Mouse (Mus musculus) midbrain, embryonic 11.5 days (tissue): ENCODE measurements around the gene Zbtb20. TPM values are rescaled to one million over a fixed set of nuclear protein-coding genes. Genes with fewer than 3 reads are reported as not detected.

Source experiments
- ATAC-seq: fragments of 200-750 bp; cut with Nextera tagmentation; 2 replicates; pipeline ENCODE4 v1.8.0; 2017; ENCODE audit warnings: moderate TSS enrichment, moderate library complexity; ENCODE audit not compliant: low FRiP score
- DNase-seq: peaks from one replicate; pipeline ENCODE4 v3.0.0; 2015; ENCODE audit warnings: low spot score; ENCODE audit errors: missing footprints
- H3K27ac ChIP-seq: fragments of 300-500 bp; sonication (generic); 2 replicates; pipeline ENCODE4 v1.5.1; 2014; ENCODE audit warnings: low read depth, low read length
- H3K27me3 ChIP-seq: fragments of 300-500 bp; sonication (generic); 2 replicates; pipeline ENCODE4 v1.6.1; 2014; ENCODE audit warnings: mild to moderate bottlenecking, low read length, moderate library complexity, mixed read lengths; ENCODE audit not compliant: control insufficient read depth, insufficient read depth
- H3K36me3 ChIP-seq: fragments of 300-500 bp; sonication (generic); 2 replicates; pipeline ENCODE4 v1.6.1; 2014; ENCODE audit warnings: mild to moderate bottlenecking, low read length, moderate library complexity, mixed read lengths; ENCODE audit not compliant: control insufficient read depth, insufficient read depth
- H3K4me1 ChIP-seq: fragments of 300-500 bp; sonication (generic); 2 replicates; pipeline ENCODE4 v1.6.1; 2014; ENCODE audit warnings: low read length; ENCODE audit not compliant: control insufficient read depth, insufficient read depth
- H3K4me2 ChIP-seq: fragments of 300-500 bp; sonication (generic); 2 replicates; pipeline ENCODE4 v1.6.1; 2014; ENCODE audit warnings: mild to moderate bottlenecking, moderate library complexity
- H3K4me3 ChIP-seq: fragments of 300-500 bp; sonication (generic); 2 replicates; pipeline ENCODE4 v1.5.1; 2014; ENCODE audit warnings: low read depth, low read length
- H3K9ac ChIP-seq: fragments of 300-500 bp; sonication (generic); 2 replicates; pipeline ENCODE4 v1.6.1; 2014; ENCODE audit warnings: low read length
- H3K9me3 ChIP-seq: fragments of 300-500 bp; sonication (generic); 2 replicates; pipeline ENCODE4 v1.6.1; 2016; ENCODE audit warnings: low read length; ENCODE audit not compliant: control insufficient read depth
- WGBS: fragments of 180-500 bp; shearing (Covaris S2); extraction: QIAGEN DNeasy Blood & Tissue Kit; methylation state at CpG from one replicate; pipeline ENCODE4 v1.1.7; 2014; 5-methylcytosine and 5-hydroxymethylcytosine counted together
- polyA plus RNA-seq: library from polyadenylated mRNA; unstranded; fragments of >200 nt; fragmentation: Nextera tagmentation; extraction: Ambion mirVana; gene quantifications from 2 replicates; pipeline ENCODE4 v1.2.1, GENCODE M21; 2014

Zbtb20 gene
- polyA plus RNA-seq, 1 experiment from 2014 or later = 45.6 TPM

DNA sequence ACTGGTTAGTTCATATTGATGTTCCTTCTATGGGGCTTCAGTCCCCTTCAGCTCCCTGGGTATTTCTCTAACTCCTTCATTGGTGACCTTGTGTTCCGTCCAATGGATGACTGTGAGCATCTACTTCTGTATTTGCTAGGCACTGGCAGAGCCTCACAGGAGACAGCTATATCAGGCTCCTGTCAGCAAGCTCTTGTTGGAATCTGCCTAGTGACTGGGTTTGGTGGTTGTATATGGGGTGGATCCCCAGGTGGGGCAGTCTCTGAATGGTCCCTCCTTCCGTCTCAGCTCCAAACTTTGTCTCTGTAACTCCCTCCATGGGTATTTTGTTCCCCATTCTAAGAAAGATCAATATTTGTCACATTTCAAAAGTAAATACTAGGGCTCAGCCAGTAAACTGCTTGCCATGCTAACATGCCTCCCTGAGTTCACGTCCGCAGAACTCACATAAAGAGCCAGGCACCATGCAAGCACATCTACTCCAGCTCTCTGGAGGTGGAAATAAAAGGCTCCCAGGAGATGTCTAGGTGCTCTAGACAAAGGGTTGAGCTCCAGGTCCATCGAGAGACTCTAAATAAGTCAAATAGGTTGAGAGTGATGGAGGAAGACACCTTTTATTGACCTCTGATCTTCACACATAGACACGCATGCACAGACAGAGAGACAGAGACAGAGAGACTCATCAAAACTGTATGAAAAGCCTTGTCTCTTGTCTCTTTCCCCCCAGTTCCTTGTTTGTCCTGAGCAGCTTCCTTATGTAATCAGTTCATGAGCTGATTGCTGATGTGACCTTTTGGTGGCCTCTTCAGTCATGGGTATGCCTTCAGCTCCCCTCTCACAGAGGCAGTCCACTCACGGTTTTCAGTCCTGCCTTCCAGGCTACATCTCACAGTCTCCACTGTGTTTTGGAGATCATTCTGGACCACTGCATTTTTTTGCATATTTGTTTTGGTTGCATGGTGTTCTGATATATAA lies 504.0 kb downstream of the Zbtb20 start:
- ATAC-seq (no peak), DNase-seq (no peak)
- WGBS = 89% methylated on average over 7 of the region's 7 CpGs
- Histone ChIP-seq H3K4me2 (no peak overlapping the region), H3K27ac (no peak overlapping the region), H3K4me1 (no peaks in the 10 kb centered on the region), H3K9me3 (no peaks in the 10 kb centered on the region), H3K9ac (no peak overlapping the region), H3K27me3 (no peaks in the 10 kb centered on the region), H3K36me3 (no peaks in the 10 kb centered on the region), H3K4me3 (no peak overlapping the region)

DNA sequence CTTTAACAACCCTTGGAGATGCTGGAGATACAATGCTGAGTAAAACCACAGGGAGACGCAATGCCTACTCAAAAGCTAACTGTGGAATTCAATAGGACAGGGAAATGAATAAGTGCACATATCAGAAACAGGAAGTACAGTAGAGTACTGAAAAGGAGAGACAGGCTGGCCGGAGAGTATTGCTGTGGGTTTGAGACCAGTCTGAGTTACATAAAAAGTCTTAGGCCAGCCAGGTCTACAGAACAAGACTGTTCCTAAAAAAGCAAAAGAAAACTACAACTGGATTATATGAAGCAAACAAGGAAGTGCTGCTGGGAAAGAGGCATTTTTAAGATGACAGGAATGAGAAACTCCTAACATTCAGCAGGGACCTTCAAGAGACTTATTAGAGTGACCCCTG lies 505.5 kb downstream of the Zbtb20 start:
- DNase-seq (no peak), ATAC-seq (no peak)
- Histone ChIP-seq H3K27ac (no peak overlapping the region), H3K4me3 (no peak overlapping the region), H3K4me1 (0 out of 2 replicates have a peak, but pooled peaks cover 2% of the 10 kb centered on the region), H3K9me3 (no peaks in the 10 kb centered on the region), H3K4me2 (no peak overlapping the region), H3K36me3 (no peaks in the 10 kb centered on the region), H3K27me3 (no peaks in the 10 kb centered on the region), H3K9ac (no peak overlapping the region)
- WGBS = 92% methylated on average over 2 of the region's 2 CpGs

DNA sequence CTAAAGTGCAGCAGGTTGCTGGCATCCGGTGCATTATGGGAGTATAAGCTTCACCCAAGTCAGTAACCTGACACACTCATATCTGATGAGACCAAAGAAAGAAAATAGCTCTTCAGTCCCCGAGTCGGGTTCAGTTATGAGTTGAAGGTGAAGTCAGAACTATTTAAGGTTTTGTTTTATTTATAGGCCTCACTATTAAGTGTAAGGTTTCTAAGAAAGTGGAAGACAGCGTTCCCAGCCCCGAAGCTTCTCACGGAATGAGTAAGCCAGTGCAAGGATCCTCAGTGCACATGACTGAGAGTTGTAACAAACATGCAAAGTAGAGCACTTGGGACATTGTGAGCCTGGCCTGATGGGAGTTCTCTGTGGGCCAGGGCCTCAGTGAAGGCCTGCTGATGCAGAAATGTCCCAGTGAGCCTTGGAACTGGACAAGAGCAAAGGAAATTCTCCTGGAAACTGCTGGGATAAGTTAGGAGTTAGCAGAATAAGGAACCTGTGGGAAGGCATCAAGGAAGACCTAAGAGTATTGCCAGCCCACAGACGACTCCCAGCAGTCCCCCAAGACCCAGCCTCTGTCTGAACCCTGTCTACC lies 507.6 kb downstream of the Zbtb20 start:
- peak; percentile 6 for DNase-seq
- WGBS = 88% methylated on average over 7 of the region's 7 CpGs
- H3K9ac ChIP-seq = no peak overlapping the region
- H3K4me3 ChIP-seq = no peak overlapping the region
- H3K4me1 ChIP-seq = 0 out of 2 replicates have a peak, but pooled peaks cover 2% of the 10 kb centered on the region
- no peaks in the 10 kb centered on the region for H3K27me3 ChIP-seq
- no peaks in the 10 kb centered on the region for H3K9me3 ChIP-seq
- H3K36me3 ChIP-seq = no peaks in the 10 kb centered on the region
- H3K27ac ChIP-seq = no peak overlapping the region
- no peak for ATAC-seq
- H3K4me2 ChIP-seq = no peak overlapping the region

DNA sequence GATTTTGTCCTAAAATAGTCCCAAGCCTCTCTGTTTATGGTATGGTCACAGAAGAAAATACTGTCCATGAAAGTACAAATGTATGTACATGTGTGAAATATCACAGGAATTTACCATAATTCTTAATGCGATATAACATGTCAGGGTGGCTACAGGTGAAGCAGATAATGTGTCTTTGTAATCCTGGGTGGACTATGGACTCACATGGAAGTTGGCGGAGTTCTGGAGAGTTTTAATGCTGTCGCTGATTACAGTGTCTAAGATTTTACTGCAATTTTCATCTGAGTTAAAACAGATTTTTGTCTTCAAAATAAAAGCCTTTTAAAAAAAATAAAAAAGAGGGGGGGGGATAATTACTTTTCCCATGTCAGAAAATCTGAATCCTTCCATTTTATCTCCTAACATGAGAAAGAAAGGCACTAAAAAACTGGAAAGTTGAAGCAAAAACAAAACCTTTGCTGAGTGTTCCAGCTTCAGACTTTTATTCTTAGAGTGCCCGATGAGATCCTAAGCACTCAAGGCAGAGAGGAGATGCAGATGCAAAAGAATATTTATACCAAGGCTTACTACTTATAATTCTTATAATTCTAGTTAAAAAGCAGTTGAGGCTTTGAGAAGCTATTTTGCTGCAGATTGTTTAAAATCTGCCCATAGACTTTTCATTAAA lies 509.4 kb downstream of the Zbtb20 start:
- peak; percentile 66 for DNase-seq
- ATAC-seq = no peak
- Histone ChIP-seq H3K9ac (no peak overlapping the region), H3K36me3 (no peaks in the 10 kb centered on the region), H3K9me3 (no peaks in the 10 kb centered on the region), H3K4me2 (no peak overlapping the region), H3K27ac (no peak overlapping the region), H3K27me3 (no peaks in the 10 kb centered on the region), H3K4me3 (no peak overlapping the region), H3K4me1 (0 out of 2 replicates have a peak, but pooled peaks cover 2% of the 10 kb centered on the region)
- 93% methylated on average over 4 of the region's 4 CpGs for WGBS

DNA sequence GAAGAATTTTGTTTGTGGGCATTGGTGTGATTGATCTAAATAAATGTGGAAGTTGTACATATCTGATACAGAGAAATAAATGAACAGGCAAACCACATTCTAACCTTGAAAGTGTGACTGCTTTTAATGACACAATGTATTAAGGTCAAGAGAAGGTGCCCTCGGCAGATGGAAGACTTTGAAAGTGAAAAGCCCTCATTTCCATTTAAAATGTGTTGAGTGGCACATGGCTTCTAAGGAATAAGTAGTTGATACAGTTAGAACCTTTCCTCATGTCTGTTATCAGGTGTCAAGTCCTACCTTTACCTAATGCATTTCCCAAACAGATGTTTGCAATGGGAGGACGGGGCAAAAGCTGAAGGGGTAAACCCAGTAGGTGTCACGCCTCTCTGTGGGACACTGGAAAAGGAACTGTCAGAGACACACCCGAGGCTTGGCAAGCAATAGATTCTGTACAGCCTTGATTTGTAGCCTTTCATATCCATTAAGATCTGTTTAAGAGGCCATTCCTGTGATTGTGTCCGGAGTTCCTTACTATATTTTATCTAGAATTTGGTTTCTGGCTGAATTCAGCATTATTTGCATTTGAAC lies 510.0 kb downstream of the Zbtb20 start:
- Histone ChIP-seq H3K4me2 (no peak overlapping the region), H3K36me3 (no peaks in the 10 kb centered on the region), H3K4me3 (no peak overlapping the region), H3K27me3 (no peaks in the 10 kb centered on the region), H3K9ac (no peak overlapping the region), H3K4me1 (0 out of 2 replicates have a peak, but pooled peaks cover 2% of the 10 kb centered on the region), H3K27ac (no peak overlapping the region), H3K9me3 (no peaks in the 10 kb centered on the region)
- 68% methylated on average over 5 of the region's 5 CpGs for WGBS
- DNase-seq (peak; percentile 65), ATAC-seq (no peak)

DNA sequence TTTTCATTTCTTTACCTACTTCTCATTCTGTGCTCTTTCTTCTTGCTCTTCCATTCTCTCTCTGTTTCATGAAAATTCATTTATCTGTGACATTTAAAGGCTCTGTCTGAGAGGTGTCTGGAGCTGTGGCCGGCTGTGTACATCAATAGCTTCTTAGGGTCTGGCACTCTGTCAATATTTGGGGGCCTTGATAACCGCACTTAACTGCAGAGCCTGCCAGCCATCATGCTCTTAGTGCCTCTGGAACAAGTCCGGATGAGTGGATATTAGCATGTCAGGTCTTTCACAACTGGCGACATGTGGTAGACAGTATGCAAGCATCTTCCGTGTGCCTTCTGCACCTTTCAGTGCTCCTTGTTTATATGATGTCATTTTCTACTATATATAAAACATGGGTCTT lies 510.7 kb downstream of the Zbtb20 start:
- no peak overlapping the region for H3K27ac ChIP-seq
- 77% methylated on average over 5 of the region's 5 CpGs for WGBS
- no peaks in the 10 kb centered on the region for H3K9me3 ChIP-seq
- no peak overlapping the region for H3K4me3 ChIP-seq
- H3K9ac ChIP-seq = no peak overlapping the region
- no peak overlapping the region for H3K4me2 ChIP-seq
- ATAC-seq (no peak), DNase-seq (peak; percentile 80)
- H3K27me3 ChIP-seq = no peaks in the 10 kb centered on the region
- 0 out of 2 replicates have a peak, but pooled peaks cover 2% of the 10 kb centered on the region for H3K4me1 ChIP-seq
- no peaks in the 10 kb centered on the region for H3K36me3 ChIP-seq

DNA sequence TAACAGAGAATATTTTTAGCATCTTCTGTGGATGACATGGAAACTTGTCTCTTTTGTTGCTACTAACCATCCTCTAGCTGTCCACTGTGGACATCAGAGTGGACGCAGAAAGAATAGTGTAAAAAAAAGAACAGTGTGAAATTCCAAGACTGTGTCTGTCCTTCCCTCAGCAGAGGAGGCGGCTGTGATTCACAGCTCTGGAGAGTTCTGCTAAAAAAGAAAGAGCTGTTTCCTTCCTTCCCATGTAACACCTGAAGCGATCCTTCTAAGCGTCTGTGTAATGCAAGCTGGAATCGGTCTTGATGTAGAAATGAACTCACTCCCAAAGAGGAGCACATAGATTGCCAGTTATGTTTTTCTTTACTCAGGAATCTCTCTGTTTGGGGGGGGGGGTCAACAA lies 512.7 kb downstream of the Zbtb20 start:
- Histone ChIP-seq H3K36me3 (no peaks in the 10 kb centered on the region), H3K4me1 (0 out of 2 replicates have a peak, but pooled peaks cover 2% of the 10 kb centered on the region), H3K4me3 (no peak overlapping the region), H3K27ac (no peak overlapping the region), H3K4me2 (no peak overlapping the region), H3K9me3 (no peaks in the 10 kb centered on the region), H3K27me3 (no peaks in the 10 kb centered on the region), H3K9ac (no peak overlapping the region)
- DNase-seq (no peak), ATAC-seq (no peak)
- WGBS = 92% methylated on average over 5 of the region's 5 CpGs

DNA sequence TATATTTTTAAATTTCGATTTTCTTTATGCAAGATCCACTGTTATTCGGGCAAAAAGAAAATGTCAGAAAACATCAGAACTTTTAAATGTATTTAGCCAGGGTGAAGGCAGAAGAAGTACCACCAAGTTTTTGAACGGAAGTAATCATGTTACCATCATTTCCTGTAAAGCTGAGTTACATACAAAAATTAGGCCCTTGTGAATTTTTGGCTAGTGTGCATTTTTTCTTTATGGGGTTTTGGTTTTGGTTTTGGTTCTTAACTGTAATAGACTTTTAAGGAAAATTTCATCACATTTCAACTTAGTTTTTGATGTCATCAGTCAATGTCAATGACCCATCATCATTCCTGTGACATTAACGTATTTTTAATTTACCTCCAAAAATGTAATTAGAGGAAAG lies 514.7 kb downstream of the Zbtb20 start:
- WGBS = 87% methylated on average over 4 of the region's 4 CpGs
- no peak overlapping the region for H3K4me3 ChIP-seq
- no peaks in the 10 kb centered on the region for H3K36me3 ChIP-seq
- H3K9ac ChIP-seq = no peak overlapping the region
- ATAC-seq (no peak), DNase-seq (no peak)
- no peaks in the 10 kb centered on the region for H3K9me3 ChIP-seq
- H3K4me2 ChIP-seq = no peak overlapping the region
- H3K27ac ChIP-seq = no peak overlapping the region
- H3K27me3 ChIP-seq = no peaks in the 10 kb centered on the region
- H3K4me1 ChIP-seq = no peaks in the 10 kb centered on the region
